Mouse (Mus musculus): ENCODE measurements around the gene Srrm4. TPM values are rescaled to one million over a fixed set of nuclear protein-coding genes. Genes with fewer than 3 reads are reported as not detected.

Gene Srrm4
- polyA plus RNA-seq, 1 experiment = 0.06 TPM

DNA sequence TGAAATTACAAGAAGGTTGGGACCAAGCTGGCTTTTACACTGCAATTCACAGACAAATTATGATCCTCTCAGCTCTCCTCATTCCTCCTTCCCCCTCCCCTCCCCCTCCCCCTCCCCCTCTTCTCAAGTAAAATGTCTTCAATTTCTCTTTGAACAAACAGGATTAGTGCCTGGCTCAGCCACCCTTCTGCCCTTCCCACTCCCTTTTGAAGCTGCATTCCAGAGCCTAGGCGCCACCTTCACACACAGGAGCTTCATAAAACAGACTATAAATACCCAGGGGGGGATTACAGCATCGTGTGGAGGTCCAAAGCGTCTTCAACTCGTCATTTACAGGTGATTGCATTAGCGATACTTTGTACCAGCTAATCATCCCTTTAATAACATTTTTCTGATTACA lies 175.4 kb downstream of the Srrm4 start:
- Histone ChIP-seq H3K79me2 (ENCODE audit: control insufficient read depth, insufficient read depth) (peaks cover 62% of the 10 kb centered on the region), H3K36me3 (ENCODE audit: control insufficient read depth, insufficient read depth) (peaks cover 21% of the 10 kb centered on the region), H3K79me3 (ENCODE audit: low read depth) (peaks cover 36% of the 10 kb centered on the region), H3K4me3 (ENCODE audit: insufficient read depth, poor library complexity, severe bottlenecking) (no peak overlapping the region), H3ac (ENCODE audit: control insufficient read depth, insufficient read length, low read depth) (no peak overlapping the region), H3K27me3 (ENCODE audit: control insufficient read depth, insufficient read depth, insufficient read length) (no peaks in the 10 kb centered on the region)
- TF ChIP-seq CTCF (IDR thresholded peaks at IDR 0.05; ENCODE audit: control insufficient read depth, insufficient read depth, insufficient read length) (no peak), CEBPB (IDR thresholded peaks at IDR 0.05; ENCODE audit: low read depth) (no peak), USF1 (IDR thresholded peaks at IDR 0.05; ENCODE audit: low read depth) (no peak), MYOG (IDR thresholded peaks at IDR 0.05; ENCODE audit: control insufficient read depth, extremely low read depth, insufficient read length) (no peak), FOSL1 (IDR thresholded peaks at IDR 0.05; ENCODE audit: insufficient read depth, low read length, poor library complexity, severe bottlenecking) (no peak), MYOD1 (IDR thresholded peaks at IDR 0.05; ENCODE audit: control insufficient read depth, insufficient read length, low read depth) (no peak), MAX (IDR thresholded peaks at IDR 0.05) (no peak)

DNA sequence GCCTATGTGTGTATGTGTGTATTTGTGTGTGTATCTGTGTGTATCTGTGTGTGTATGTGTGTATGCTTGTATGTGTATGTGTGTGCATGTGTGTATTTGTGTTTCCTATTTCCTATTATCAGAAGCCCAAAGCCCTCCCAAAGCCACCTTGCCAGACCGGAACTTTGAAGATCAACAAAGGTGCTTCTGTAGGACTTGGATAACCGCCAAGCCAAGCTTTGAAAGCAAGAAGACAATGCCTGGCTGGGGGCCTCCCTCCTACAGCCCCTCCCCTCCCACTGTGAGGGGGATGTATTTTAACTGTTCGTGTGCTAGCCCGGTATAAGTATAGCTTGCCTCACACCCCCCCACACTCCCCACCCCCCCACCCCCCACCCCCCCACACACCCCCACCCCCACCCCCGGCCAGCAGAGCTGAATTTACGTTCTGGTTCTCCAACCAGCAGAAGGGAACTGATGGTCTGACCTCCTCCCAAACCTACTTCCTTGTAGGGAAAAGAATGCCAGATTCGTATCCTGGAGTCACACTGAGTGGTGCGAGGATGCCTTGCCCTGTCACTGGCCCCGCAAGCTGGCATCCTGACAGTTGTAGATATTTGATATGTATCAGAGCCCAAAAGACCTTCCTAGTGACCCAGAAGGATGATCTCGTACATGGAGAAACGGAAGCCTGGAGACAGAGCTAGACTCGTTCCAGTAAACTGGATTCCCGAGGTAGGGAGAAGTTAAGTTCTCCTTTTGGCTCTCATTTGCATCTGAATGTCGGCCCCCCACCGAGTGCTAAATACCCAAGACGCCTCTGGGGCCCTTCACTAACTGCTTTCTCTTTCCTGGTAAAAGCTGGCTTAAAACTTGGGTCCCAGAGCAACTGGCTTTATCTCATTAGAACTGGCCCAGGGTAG lies 181.7 kb downstream of the Srrm4 start:
- no peak overlapping the region for H3ac ChIP-seq (ENCODE audit: control insufficient read depth, insufficient read length, low read depth)
- no peak overlapping the region for H3K4me3 ChIP-seq (ENCODE audit: insufficient read depth, poor library complexity, severe bottlenecking)
- no peaks in the 10 kb centered on the region for H3K79me3 ChIP-seq (ENCODE audit: low read depth)
- peaks cover 1% of the 10 kb centered on the region for H3K79me2 ChIP-seq (ENCODE audit: control insufficient read depth, insufficient read depth)
- TF ChIP-seq USF1 (IDR thresholded peaks at IDR 0.05; ENCODE audit: low read depth) (no peak), MYOD1 (IDR thresholded peaks at IDR 0.05; ENCODE audit: control insufficient read depth, insufficient read length, low read depth) (no peak), MAX (IDR thresholded peaks at IDR 0.05) (no peak), MYOG (IDR thresholded peaks at IDR 0.05; ENCODE audit: control insufficient read depth, extremely low read depth, insufficient read length) (no peak), CTCF (IDR thresholded peaks at IDR 0.05; ENCODE audit: control insufficient read depth, insufficient read depth, insufficient read length) (no peak), CEBPB (IDR thresholded peaks at IDR 0.05; ENCODE audit: low read depth) (no peak), FOSL1 (IDR thresholded peaks at IDR 0.05; ENCODE audit: insufficient read depth, low read length, poor library complexity, severe bottlenecking) (no peak)
- H3K27me3 ChIP-seq (ENCODE audit: control insufficient read depth, insufficient read depth, insufficient read length) = no peaks in the 10 kb centered on the region
- peaks cover 5% of the 10 kb centered on the region for H3K36me3 ChIP-seq (ENCODE audit: control insufficient read depth, insufficient read depth)

DNA sequence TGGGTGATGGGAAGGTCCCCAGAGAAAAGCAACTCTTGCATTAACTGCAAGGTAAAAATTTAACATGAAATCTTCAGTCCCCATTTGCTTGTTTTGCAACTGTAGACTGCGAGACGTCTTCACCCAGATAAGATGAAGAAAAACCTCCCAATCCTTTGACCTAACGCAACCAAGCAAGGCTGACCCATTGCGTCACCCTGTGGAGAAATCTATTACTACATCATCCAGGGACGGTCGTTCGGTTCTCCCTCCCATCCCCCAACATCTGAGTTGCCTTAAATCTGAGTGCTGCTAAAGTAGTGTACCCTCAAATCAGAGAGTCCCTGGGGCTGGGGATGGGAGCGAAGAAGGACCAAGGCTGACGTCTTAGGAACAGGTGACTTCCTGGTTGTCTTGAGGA lies 182.7 kb downstream of the Srrm4 start:
- H3ac ChIP-seq (ENCODE audit: control insufficient read depth, insufficient read length, low read depth) = no peak overlapping the region
- no peaks in the 10 kb centered on the region for H3K79me2 ChIP-seq (ENCODE audit: control insufficient read depth, insufficient read depth)
- TF ChIP-seq USF1 (IDR thresholded peaks at IDR 0.05; ENCODE audit: low read depth) = no peak
- TF ChIP-seq MAX (IDR thresholded peaks at IDR 0.05) = no peak
- no peak for TF ChIP-seq FOSL1 (IDR thresholded peaks at IDR 0.05; ENCODE audit: insufficient read depth, low read length, poor library complexity, severe bottlenecking)
- no peak for TF ChIP-seq CEBPB (IDR thresholded peaks at IDR 0.05; ENCODE audit: low read depth)
- TF ChIP-seq MYOG (IDR thresholded peaks at IDR 0.05; ENCODE audit: control insufficient read depth, extremely low read depth, insufficient read length) = no peak
- TF ChIP-seq CTCF (IDR thresholded peaks at IDR 0.05; ENCODE audit: control insufficient read depth, insufficient read depth, insufficient read length) = no peak
- no peak for TF ChIP-seq MYOD1 (IDR thresholded peaks at IDR 0.05; ENCODE audit: control insufficient read depth, insufficient read length, low read depth)
- H3K36me3 ChIP-seq (ENCODE audit: control insufficient read depth, insufficient read depth) = no peaks in the 10 kb centered on the region
- no peak overlapping the region for H3K4me3 ChIP-seq (ENCODE audit: insufficient read depth, poor library complexity, severe bottlenecking)
- no peaks in the 10 kb centered on the region for H3K27me3 ChIP-seq (ENCODE audit: control insufficient read depth, insufficient read depth, insufficient read length)
- H3K79me3 ChIP-seq (ENCODE audit: low read depth) = no peaks in the 10 kb centered on the region

DNA sequence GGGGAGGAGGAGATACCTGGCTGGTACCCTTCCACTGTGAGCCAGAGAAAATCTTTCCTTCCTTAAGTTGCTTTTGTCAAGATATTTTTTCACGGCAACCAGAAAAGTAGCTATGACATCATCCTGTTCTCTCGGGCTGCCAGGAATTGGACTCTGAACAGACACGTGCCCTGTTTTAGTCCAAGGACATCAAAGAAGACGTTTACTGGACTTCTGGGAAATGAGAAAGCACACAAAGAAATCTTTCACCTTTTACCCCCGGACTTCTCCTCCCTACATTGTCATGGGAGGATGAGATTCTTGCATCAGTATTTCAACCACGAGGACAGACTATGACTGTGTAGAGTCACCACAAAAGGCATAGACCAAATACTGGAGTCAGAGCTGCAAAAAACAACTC lies 183.7 kb downstream of the Srrm4 start:
- H3K4me3 ChIP-seq (ENCODE audit: insufficient read depth, poor library complexity, severe bottlenecking) = no peak overlapping the region
- no peaks in the 10 kb centered on the region for H3K36me3 ChIP-seq (ENCODE audit: control insufficient read depth, insufficient read depth)
- TF ChIP-seq USF1 (IDR thresholded peaks at IDR 0.05; ENCODE audit: low read depth) (no peak), MYOG (IDR thresholded peaks at IDR 0.05; ENCODE audit: control insufficient read depth, extremely low read depth, insufficient read length) (no peak), MAX (IDR thresholded peaks at IDR 0.05) (no peak), FOSL1 (IDR thresholded peaks at IDR 0.05; ENCODE audit: insufficient read depth, low read length, poor library complexity, severe bottlenecking) (no peak), CTCF (IDR thresholded peaks at IDR 0.05; ENCODE audit: control insufficient read depth, insufficient read depth, insufficient read length) (no peak), CEBPB (IDR thresholded peaks at IDR 0.05; ENCODE audit: low read depth) (no peak), MYOD1 (IDR thresholded peaks at IDR 0.05; ENCODE audit: control insufficient read depth, insufficient read length, low read depth) (no peak)
- H3K79me3 ChIP-seq (ENCODE audit: low read depth) = no peaks in the 10 kb centered on the region
- no peak overlapping the region for H3ac ChIP-seq (ENCODE audit: control insufficient read depth, insufficient read length, low read depth)
- H3K27me3 ChIP-seq (ENCODE audit: control insufficient read depth, insufficient read depth, insufficient read length) = no peaks in the 10 kb centered on the region
- H3K79me2 ChIP-seq (ENCODE audit: control insufficient read depth, insufficient read depth) = no peaks in the 10 kb centered on the region

DNA sequence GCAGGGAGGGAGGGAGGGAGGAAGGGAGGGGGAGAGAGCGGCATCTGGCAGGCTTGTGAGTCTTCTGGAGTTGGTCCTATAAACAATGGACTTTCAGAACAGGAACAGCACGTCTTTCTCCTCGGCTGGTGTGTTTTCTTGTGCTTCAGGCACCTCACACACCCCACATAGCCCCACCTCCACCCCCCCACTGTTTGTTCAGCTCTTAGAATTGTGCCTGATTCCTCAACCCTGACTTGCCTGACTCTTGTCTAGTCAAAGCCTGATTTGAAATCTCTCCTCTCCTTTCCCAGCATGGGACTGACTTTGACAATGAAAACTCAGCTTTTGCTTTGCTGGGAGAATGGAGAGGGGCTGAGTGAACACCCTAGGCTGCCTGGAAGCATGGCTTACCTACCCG lies 184.3 kb downstream of the Srrm4 start:
- no peak overlapping the region for H3K4me3 ChIP-seq (ENCODE audit: insufficient read depth, poor library complexity, severe bottlenecking)
- no peaks in the 10 kb centered on the region for H3K36me3 ChIP-seq (ENCODE audit: control insufficient read depth, insufficient read depth)
- H3K79me2 ChIP-seq (ENCODE audit: control insufficient read depth, insufficient read depth) = no peaks in the 10 kb centered on the region
- no peaks in the 10 kb centered on the region for H3K79me3 ChIP-seq (ENCODE audit: low read depth)
- no peak for TF ChIP-seq CEBPB (IDR thresholded peaks at IDR 0.05; ENCODE audit: low read depth)
- no peak for TF ChIP-seq CTCF (IDR thresholded peaks at IDR 0.05; ENCODE audit: control insufficient read depth, insufficient read depth, insufficient read length)
- no peak for TF ChIP-seq MYOD1 (IDR thresholded peaks at IDR 0.05; ENCODE audit: control insufficient read depth, insufficient read length, low read depth)
- no peak for TF ChIP-seq MAX (IDR thresholded peaks at IDR 0.05)
- TF ChIP-seq MYOG (IDR thresholded peaks at IDR 0.05; ENCODE audit: control insufficient read depth, extremely low read depth, insufficient read length) = no peak
- H3K27me3 ChIP-seq (ENCODE audit: control insufficient read depth, insufficient read depth, insufficient read length) = no peaks in the 10 kb centered on the region
- no peak overlapping the region for H3ac ChIP-seq (ENCODE audit: control insufficient read depth, insufficient read length, low read depth)

Data from C2C12 (cell line).